Mouse (Mus musculus): ENCODE data around the gene Caprin2. TPM values are rescaled to one million over a fixed set of nuclear protein-coding genes. Genes with fewer than 3 reads are reported as not detected.
A peak's percentile ranks its signal among the peaks of the same experiment; 100 is the strongest.
"Not testable (repeated sequence)": the region's sequence is repeated elsewhere in the genome, so short reads cannot be mapped to it uniquely, and the experiment has no call there.

The Caprin2 gene
- total RNA-seq (2015; ENCODE audit: low replicate concordance), result 13.0 and 23.9 TPM in 2 replicates
- total RNA-seq (2017; ENCODE audit: low replicate concordance), result 8.5 and 16.4 TPM in 2 replicates

- peak; percentile 97 for ATAC-seq (replicated peaks; ENCODE audit: low FRiP score, poor library complexity, severe bottlenecking)
These were observed at the start of gene Caprin2 for GRCm38 (mm10) chr6:148895773-148896506. Caprin2 (minus strand) TSS chr6:148896237.

GRCm38 (mm10) chr6:148944767-148945508 lies 48.9 kb upstream of the Caprin2 start:
- ATAC-seq (replicated peaks; ENCODE audit: low FRiP score, poor library complexity, severe bottlenecking), result peak; percentile 48

- ATAC-seq (replicated peaks; ENCODE audit: low FRiP score, poor library complexity, severe bottlenecking), result no peak
These were observed 48.3 kb upstream of the Caprin2 start for GRCm38 (mm10) chr6:148944344-148944766.

GRCm38 (mm10) chr6:148943695-148944094 lies 47.7 kb upstream of the Caprin2 start:
- no peak for ATAC-seq (replicated peaks; ENCODE audit: low FRiP score, poor library complexity, severe bottlenecking)

- ATAC-seq (replicated peaks; ENCODE audit: low FRiP score, poor library complexity, severe bottlenecking), result no peak
These were observed 46.4 kb upstream of the Caprin2 start for GRCm38 (mm10) chr6:148942406-148942805.

GRCm38 (mm10) chr6:148941880-148942279 lies 45.8 kb upstream of the Caprin2 start:
- ATAC-seq (replicated peaks; ENCODE audit: low FRiP score, poor library complexity, severe bottlenecking), result no peak

- not testable (repeated sequence) for ATAC-seq (replicated peaks; ENCODE audit: low FRiP score, poor library complexity, severe bottlenecking)
These were observed 44.3 kb upstream of the Caprin2 start for GRCm38 (mm10) chr6:148940383-148940782.

GRCm38 (mm10) chr6:148937693-148938092 lies 41.7 kb upstream of the Caprin2 start:
- no peak for ATAC-seq (replicated peaks; ENCODE audit: low FRiP score, poor library complexity, severe bottlenecking)

- ATAC-seq (replicated peaks; ENCODE audit: low FRiP score, poor library complexity, severe bottlenecking), result peak; percentile 55
These were observed 39.0 kb upstream of the Caprin2 start for GRCm38 (mm10) chr6:148934961-148935590.

GRCm38 (mm10) chr6:148931281-148931680 lies 35.2 kb upstream of the Caprin2 start:
- ATAC-seq (replicated peaks; ENCODE audit: low FRiP score, poor library complexity, severe bottlenecking), result no peak

- ATAC-seq (replicated peaks; ENCODE audit: low FRiP score, poor library complexity, severe bottlenecking), result no peak
These were observed 22.9 kb upstream of the Caprin2 start for GRCm38 (mm10) chr6:148918841-148919398.

- no peak for ATAC-seq (replicated peaks; ENCODE audit: low FRiP score, poor library complexity, severe bottlenecking)
These were observed 21.6 kb upstream of the Caprin2 start for GRCm38 (mm10) chr6:148917672-148918071.

- ATAC-seq (replicated peaks; ENCODE audit: low FRiP score, poor library complexity, severe bottlenecking), result no peak
These were observed 20.8 kb upstream of the Caprin2 start for GRCm38 (mm10) chr6:148916817-148917216.

GRCm38 (mm10) chr6:148913938-148914337 lies 17.9 kb upstream of the Caprin2 start:
- 0 out of 2 replicates have a peak, but pooled peaks have one; percentile 39 for ATAC-seq (replicated peaks; ENCODE audit: low FRiP score, poor library complexity, severe bottlenecking)

- ATAC-seq (replicated peaks; ENCODE audit: low FRiP score, poor library complexity, severe bottlenecking), result not testable (repeated sequence)
These were observed 15.9 kb upstream of the Caprin2 start for GRCm38 (mm10) chr6:148911906-148912305.

GRCm38 (mm10) chr6:148906958-148907357 lies 10.9 kb upstream of the Caprin2 start:
- ATAC-seq (replicated peaks; ENCODE audit: low FRiP score, poor library complexity, severe bottlenecking), result no peak

GRCm38 (mm10) chr6:148902728-148903127 lies 6.7 kb upstream of the Caprin2 start:
- ATAC-seq (replicated peaks; ENCODE audit: low FRiP score, poor library complexity, severe bottlenecking), result no peak

GRCm38 (mm10) chr6:148896507-148896851 lies 442 bp upstream of the Caprin2 start:
- ATAC-seq (replicated peaks; ENCODE audit: low FRiP score, poor library complexity, severe bottlenecking), result 0 out of 2 replicates have a peak, but pooled peaks have one; percentile 5

- ATAC-seq (replicated peaks; ENCODE audit: low FRiP score, poor library complexity, severe bottlenecking), result no peak; the same call in none of the 2 replicates
These were observed 907 bp downstream of the Caprin2 start for GRCm38 (mm10) chr6:148894888-148895772.
